Mouse (Mus musculus) retina, postnatal 7 days (tissue): ENCODE measurements around the gene Vmn2r76.
"Not testable (repeated sequence)": the region's sequence is repeated elsewhere in the genome, so short reads cannot be mapped to it uniquely, and the experiment has no call there.

Experiments
- DNase-seq: peaks from one replicate; pipeline ENCODE4 v3.0.0-alpha.2; 2012; ENCODE audit warnings: low read depth, low spot score

The Vmn2r76 gene

GRCm38 (mm10) chr7:86246208-86246607, at the start of gene Vmn2r76:
Vmn2r76 (minus strand) TSS chr7:86246308.
- no peak for DNase-seq

- no peak for DNase-seq
Measured at GRCm38 (mm10) chr7:86277072-86277471, 31.0 kb upstream of the Vmn2r76 start, which contains the start of gene Olfr310. Olfr310 (minus strand) TSS chr7:86277172.

DNA sequence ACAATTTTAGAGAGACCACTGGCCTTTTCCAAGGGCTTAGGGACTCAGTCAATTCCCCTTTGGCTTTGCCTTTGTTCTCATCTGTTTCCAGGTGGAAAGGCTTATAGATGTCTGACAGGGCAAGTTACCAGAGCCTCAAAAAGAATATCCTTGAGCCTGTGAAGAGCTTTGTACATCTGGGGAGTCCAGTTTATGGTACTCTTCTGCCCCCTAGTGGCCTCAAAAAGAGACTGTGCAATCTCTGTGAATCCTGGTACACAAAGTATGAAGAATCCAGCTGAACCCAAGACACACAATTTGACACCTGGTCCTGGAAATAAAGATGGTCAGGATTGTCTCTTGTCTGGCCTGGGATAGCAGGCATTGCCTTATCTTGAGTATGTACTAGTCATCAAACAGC, 34.8 kb downstream of the Vmn2r76 start:
- DNase-seq = no peak

- DNase-seq = not testable (repeated sequence)
Measured at GRCm38 (mm10) chr7:86171678-86172077, 74.4 kb downstream of the Vmn2r76 start, which contains the start of gene Vmn2r75. Vmn2r75 (minus strand) TSS chr7:86171778.
